Mouse (Mus musculus) liver, adult 2 months (tissue): ENCODE results near the gene Gps1. TPM values are rescaled to one million over a fixed set of nuclear protein-coding genes. Genes with fewer than 3 reads are reported as not detected.

Source experiments
- DNase-seq: peaks from one replicate; pipeline ENCODE4 v3.0.0-alpha.2; 2011; ENCODE audit warnings: low read depth, low spot score; ENCODE audit errors: extremely low read depth
- H3K27ac ChIP-seq: fragments of 200-500 bp; replicated peaks from 2 replicates; pipeline ENCODE4 v1.5.1; 2012; ENCODE audit warnings: low read depth, mild to moderate bottlenecking, control low read depth, inconsistent platforms, low read length; ENCODE audit not compliant: insufficient read depth
- H3K27me3 ChIP-seq: fragments of 200-500 bp; 2 replicates; pipeline ENCODE4 v1.6.1; 2012; ENCODE audit warnings: mild to moderate bottlenecking, moderate library complexity, low read length, inconsistent platforms; ENCODE audit not compliant: control insufficient read depth, insufficient read depth
- H3K36me3 ChIP-seq: fragments of 200-500 bp; 2 replicates; pipeline ENCODE4 v1.6.1; 2012; ENCODE audit warnings: low read length, inconsistent platforms; ENCODE audit not compliant: control insufficient read depth, insufficient read depth
- H3K4me1 ChIP-seq: fragments of 200-500 bp; 2 replicates; pipeline ENCODE4 v1.6.1; 2011; ENCODE audit warnings: low read length; ENCODE audit not compliant: control insufficient read depth, insufficient read depth
- H3K4me3 ChIP-seq: fragments of 200-500 bp; 2 replicates; pipeline ENCODE4 v1.5.1; 2011; ENCODE audit warnings: low read depth, mild to moderate bottlenecking, control low read depth, low read length, moderate library complexity; ENCODE audit not compliant: insufficient read depth
- H3K79me2 ChIP-seq: fragments of 200-500 bp; 2 replicates; pipeline ENCODE4 v1.6.1; 2012; ENCODE audit warnings: inconsistent platforms, mild to moderate bottlenecking, low read length, moderate library complexity; ENCODE audit not compliant: control insufficient read depth, insufficient read depth
- H3K9ac ChIP-seq: fragments of 200-500 bp; 2 replicates; pipeline ENCODE4 v1.6.1; 2012; ENCODE audit warnings: low read depth, mild to moderate bottlenecking, control low read depth, inconsistent platforms, low read length
- CTCF ChIP-seq: fragments of 200-500 bp; IDR thresholded peaks from 2 replicates; pipeline ENCODE4 v1.5.1; 2011; ENCODE audit warnings: low read depth, low read length, control low read depth
- POLR2A ChIP-seq: fragments of 200-500 bp; IDR thresholded peaks from 2 replicates; pipeline ENCODE4 v1.6.1; 2011; ENCODE audit warnings: low read length, control low read depth; ENCODE audit not compliant: insufficient read depth; ENCODE audit errors: extremely low read depth
- WGBS: fragments of 180-500 bp; shearing (Covaris S2); methylation state at CpG from one replicate; pipeline ENCODE4 v1.1.7; 2018; 5-methylcytosine and 5-hydroxymethylcytosine counted together
- polyA plus RNA-seq: library from polyadenylated mRNA; depleted of rRNA; stranded (reverse); fragments of >200 nt; gene quantifications from 2 replicates; pipeline ENCODE4 v1.2.3, GENCODE M21; 2012
- total RNA-seq: library from RNA; depleted of rRNA; stranded (reverse); fragments of >200 nt; gene quantifications from 2 replicates; pipeline ENCODE4 v1.2.3, GENCODE M21; 2014

Gene Gps1
- total and polyA plus RNA-seq, 2 experiments, result 81.9 to 97.9 TPM

DNA sequence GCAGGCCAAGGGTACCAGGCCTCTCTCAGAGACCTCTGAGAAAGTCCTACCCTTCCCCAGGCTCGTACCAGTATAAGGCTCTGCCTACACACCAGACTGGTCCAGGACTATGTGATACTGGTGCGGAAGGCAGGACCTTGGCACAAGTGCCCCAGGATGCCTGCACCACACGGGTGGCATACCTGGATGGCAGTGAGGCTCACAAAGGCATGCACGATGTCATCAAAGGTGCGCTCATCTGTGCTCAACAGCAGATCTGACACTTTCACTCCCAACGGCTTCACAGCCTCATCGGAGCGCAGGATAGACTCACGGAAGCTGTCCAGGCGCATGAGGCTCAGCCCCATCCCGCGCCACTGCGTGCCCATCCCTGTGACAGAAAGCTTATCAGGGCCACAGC lies 34.2 kb downstream of the Gps1 start:
- H3K36me3 ChIP-seq, result peaks cover 57% of the 10 kb centered on the region
- H3K79me2 ChIP-seq, result peaks cover 14% of the 10 kb centered on the region
- WGBS, result 91% methylated on average over 13 of the region's 13 CpGs
- no peak overlapping the region for H3K4me3 ChIP-seq
- no peak for DNase-seq
- no peak overlapping the region for H3K27ac ChIP-seq
- H3K4me1 ChIP-seq, result peaks cover 31% of the 10 kb centered on the region
- no peak overlapping the region for H3K9ac ChIP-seq
- TF ChIP-seq CTCF (no peak), POLR2A (no peak)
- no peaks in the 10 kb centered on the region for H3K27me3 ChIP-seq

GRCm38 (mm10) chr11:120819556-120819955 lies 35.5 kb downstream of the Gps1 start:
- Histone ChIP-seq H3K4me3 (no peak overlapping the region), H3K36me3 (peaks cover 48% of the 10 kb centered on the region), H3K4me1 (peaks cover 31% of the 10 kb centered on the region), H3K79me2 (peaks cover 19% of the 10 kb centered on the region), H3K9ac (no peak overlapping the region), H3K27ac (peak overlapping the region; percentile 3), H3K27me3 (no peaks in the 10 kb centered on the region)
- 83% methylated on average over 6 of the region's 6 CpGs for WGBS
- DNase-seq, result peak; percentile 60
- TF ChIP-seq POLR2A (no peak), CTCF (no peak)

DNA sequence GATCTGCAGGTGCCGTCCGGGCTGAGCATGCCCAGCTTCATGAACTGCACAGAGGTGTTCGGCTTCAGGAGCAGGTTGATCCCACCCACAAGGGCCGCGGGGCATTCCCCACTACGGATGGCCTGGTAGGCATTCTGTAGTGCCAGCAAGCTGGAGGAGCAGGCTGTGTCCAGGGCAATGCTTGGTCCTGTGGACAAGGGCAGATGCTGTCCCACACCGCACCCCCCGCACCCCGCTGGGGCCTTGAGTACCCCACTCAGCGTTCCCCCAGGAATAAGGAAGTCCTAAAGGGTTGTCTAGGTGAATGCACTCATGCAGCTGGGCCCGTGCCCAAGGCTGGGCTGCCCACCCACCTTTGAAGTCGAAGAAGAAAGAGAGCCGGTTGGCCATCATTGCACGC lies 36.5 kb downstream of the Gps1 start:
- TF ChIP-seq POLR2A, result no peak
- no peak for TF ChIP-seq CTCF
- Histone ChIP-seq H3K4me1 (peaks cover 37% of the 10 kb centered on the region), H3K4me3 (peak overlapping the region; percentile 96; the same call in 1 of the 2 replicates), H3K79me2 (peaks cover 19% of the 10 kb centered on the region), H3K9ac (peak overlapping the region; percentile 94; the same call in 1 of the 2 replicates), H3K27ac (no peak overlapping the region; the same call in 1 of the 2 replicates), H3K27me3 (no peaks in the 10 kb centered on the region), H3K36me3 (peaks cover 38% of the 10 kb centered on the region)
- DNase-seq, result no peak
- 88% methylated on average over 14 of the region's 14 CpGs for WGBS

DNA sequence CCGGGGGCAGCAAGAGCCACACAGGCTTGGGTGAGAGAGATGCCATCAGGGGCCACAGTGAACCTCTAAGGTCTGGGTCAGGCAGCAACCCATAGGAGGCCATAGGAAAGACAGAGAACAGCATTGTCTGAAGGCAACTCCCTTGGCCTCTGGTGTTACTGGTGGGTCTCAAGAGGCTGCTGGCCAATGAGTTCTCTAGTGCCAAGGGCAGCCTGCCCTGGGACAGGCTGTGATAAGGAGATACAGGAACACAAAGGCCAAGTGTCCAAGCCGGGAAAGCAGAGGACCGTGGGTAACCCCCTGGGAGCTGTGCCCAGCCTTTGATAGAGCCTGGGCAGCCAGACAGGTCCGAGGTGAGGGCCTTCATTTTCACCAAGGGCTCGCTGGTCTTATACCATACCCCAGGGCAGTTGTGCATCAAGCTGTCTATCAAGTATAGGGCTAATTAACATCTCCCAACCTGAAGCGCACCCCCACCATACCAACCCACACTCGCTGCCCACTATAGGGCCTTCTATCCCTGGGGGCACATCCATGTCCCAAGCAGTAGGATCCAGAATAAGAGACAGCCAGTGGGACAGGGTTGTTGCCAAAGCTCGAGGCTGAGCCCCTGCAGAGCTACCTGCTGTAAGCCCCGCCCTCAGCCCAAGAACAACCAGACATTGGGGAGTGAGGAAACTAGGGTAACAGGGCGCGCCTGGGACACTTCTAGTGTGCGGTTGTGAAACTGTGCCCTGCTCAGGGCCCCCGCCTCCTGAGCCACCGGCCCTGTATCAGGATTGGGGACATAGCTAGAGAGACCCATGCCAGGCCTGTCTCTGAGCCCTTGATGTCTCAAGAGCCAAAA lies 37.2 kb downstream of the Gps1 start:
- no peak for TF ChIP-seq CTCF
- Histone ChIP-seq H3K9ac (peak overlapping the region; percentile 94), H3K4me3 (peak overlapping the region; percentile 96), H3K36me3 (peaks cover 31% of the 10 kb centered on the region), H3K27me3 (no peaks in the 10 kb centered on the region), H3K79me2 (peaks cover 19% of the 10 kb centered on the region), H3K4me1 (peaks cover 41% of the 10 kb centered on the region), H3K27ac (peak overlapping the region; percentile 81)
- peak; percentile 66 for DNase-seq
- 45% methylated on average over 14 of the region's 14 CpGs for WGBS

GRCm38 (mm10) chr11:120822321-120822720 lies 38.2 kb downstream of the Gps1 start:
- Histone ChIP-seq H3K36me3 (peaks cover 23% of the 10 kb centered on the region), H3K79me2 (peaks cover 19% of the 10 kb centered on the region), H3K27me3 (no peaks in the 10 kb centered on the region), H3K27ac (peak overlapping the region; percentile 81), H3K9ac (peak overlapping the region; percentile 94), H3K4me3 (peak overlapping the region; percentile 96), H3K4me1 (peaks cover 41% of the 10 kb centered on the region)
- no peak for DNase-seq
- TF ChIP-seq CTCF (no peak), POLR2A (0 out of 2 replicates have a peak, but pooled peaks have one; percentile 2)
- 25% methylated on average over 4 of the region's 4 CpGs for WGBS

DNA sequence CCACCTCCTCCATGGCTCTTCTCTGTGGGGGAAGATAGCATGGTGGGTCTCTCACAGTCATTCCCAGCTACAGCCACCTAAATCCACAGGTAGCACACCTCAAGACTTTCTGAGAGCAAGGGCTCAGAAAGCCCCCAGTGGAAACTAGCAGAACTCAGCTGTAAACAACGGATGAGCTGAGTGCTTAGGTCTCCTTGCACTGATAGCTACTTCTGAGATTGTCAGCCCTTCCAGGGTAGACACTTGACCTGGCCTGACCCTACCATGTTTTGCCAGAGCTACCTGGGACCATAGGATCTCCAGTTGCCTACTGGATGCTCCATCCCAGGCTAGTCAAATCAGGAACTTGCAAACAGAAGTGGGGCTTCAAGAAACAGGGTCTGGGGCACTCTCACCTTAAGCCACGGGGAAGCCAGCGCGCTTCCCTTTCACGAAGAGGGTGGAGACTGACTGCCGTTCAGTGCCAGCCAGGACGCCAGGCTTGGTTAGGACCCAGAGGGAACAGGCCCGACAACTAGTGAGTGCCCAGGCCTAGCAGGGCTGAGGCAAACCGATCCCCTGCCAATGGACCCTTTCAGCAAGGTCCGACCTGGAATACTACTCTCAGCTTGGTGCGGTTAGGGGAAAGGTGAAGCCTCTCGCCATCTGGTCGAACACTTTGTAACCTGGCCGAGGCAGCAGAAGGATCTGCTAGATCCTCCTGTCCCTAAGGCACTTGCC lies 38.9 kb downstream of the Gps1 start:
- peak overlapping the region; percentile 94 for H3K9ac ChIP-seq
- TF ChIP-seq POLR2A (0 out of 2 replicates have a peak, but pooled peaks have one; percentile 27), CTCF (no peak)
- H3K27me3 ChIP-seq, result no peaks in the 10 kb centered on the region
- 6% methylated on average over 14 of the region's 14 CpGs for WGBS
- H3K4me1 ChIP-seq, result peaks cover 38% of the 10 kb centered on the region
- H3K27ac ChIP-seq, result peak overlapping the region; percentile 81
- peaks cover 20% of the 10 kb centered on the region for H3K36me3 ChIP-seq
- DNase-seq, result no peak
- H3K79me2 ChIP-seq, result peaks cover 19% of the 10 kb centered on the region
- H3K4me3 ChIP-seq, result peak overlapping the region; percentile 96
